Mouse (Mus musculus) testis, adult 2 months (tissue): ENCODE results near the gene Cxcr5.

Experiments
- CTCF ChIP-seq: fragments of 200-500 bp; IDR thresholded peaks from 2 replicates; pipeline ENCODE4 v1.5.1; 2012; ENCODE audit warnings: low read depth, mild to moderate bottlenecking, inconsistent platforms, low read length, moderate library complexity; ENCODE audit not compliant: control insufficient read depth, insufficient read depth, insufficient replicate concordance
- POLR2A ChIP-seq: fragments of 200-500 bp; IDR thresholded peaks from 2 replicates; pipeline ENCODE4 v1.6.1; 2012; ENCODE audit warnings: low read depth, mild to moderate bottlenecking, inconsistent platforms, low read length, moderate library complexity; ENCODE audit not compliant: control insufficient read depth

DNA sequence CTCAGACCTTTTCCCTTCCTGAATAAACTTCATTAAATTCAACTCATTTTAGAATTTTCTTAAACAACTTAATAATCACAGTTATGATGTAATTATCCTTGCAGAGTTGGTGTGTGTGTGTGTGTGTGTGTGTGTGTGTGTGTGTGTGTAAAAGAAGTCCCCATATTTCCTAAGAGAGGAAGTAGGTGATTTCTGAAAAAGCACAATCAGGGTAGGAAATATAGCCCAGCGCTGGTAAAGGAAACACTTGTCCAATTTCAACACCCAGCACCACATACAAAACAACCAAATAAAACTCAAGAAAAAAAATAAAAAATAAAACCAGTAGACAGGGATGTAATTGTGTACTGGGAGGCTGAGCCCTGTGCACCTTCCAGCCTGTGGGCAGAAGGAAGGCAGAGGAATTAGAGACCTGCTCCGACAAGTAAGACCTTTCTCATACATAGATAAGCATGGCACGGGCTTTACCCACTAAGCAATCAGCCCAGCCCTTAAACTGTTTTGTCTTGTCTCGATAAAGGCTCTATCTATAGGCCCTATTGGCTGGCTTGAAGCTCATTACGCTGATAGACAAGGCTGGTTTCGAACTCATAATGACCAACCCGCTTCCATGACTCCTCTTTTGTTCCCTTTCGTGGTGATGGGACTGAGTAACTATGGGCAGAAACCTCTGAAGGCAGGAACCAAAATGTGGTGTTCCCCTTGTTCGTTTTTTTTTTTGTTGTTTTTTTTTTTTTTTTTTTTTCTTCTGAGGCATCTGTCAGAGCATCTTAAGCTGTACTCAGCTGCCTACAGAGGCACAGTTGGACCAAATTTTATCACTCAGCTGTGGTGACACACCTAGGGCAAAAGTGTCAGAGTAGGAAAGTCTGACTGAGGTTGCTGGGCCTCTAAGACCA, 25.8 kb upstream of the Cxcr5 start:
- no peak for TF ChIP-seq CTCF
- TF ChIP-seq POLR2A, result no peak
